Mouse (Mus musculus) E14TG2a.4 (cell line): ENCODE measurements at regions not wholly inside any gene's neighbourhood (a gene's known extent, or its start where the extent isn't known, plus 50 kb on each side); places are given as distances from the start of the nearest gene placed in this dataset.

Source experiments
- H3K27me3 ChIP-seq: 2 replicates; pipeline ENCODE4 v1.6.1; 2014; ENCODE audit warnings: low read length, control low read depth; ENCODE audit not compliant: insufficient read depth
- H3K36me3 ChIP-seq: 2 replicates; pipeline ENCODE4 v1.6.1; 2014; ENCODE audit warnings: low read length, control low read depth; ENCODE audit not compliant: insufficient read depth
- H3K4me1 ChIP-seq: replicated peaks from 2 replicates; pipeline ENCODE4 v1.6.1; 2014; ENCODE audit warnings: low read depth, low read length, control low read depth
- H3K4me3 ChIP-seq: replicated peaks from 2 replicates; pipeline ENCODE4 v1.5.1; 2014; ENCODE audit warnings: mild to moderate bottlenecking, low read length
- H3K9me3 ChIP-seq: 2 replicates; pipeline ENCODE4 v1.6.1; 2014; ENCODE audit warnings: low read length, control low read depth
- CTCF ChIP-seq: conservative IDR thresholded peaks from 2 replicates; pipeline ENCODE4 v1.5.1; 2014; ENCODE audit warnings: low read length
- NANOG ChIP-seq: IDR thresholded peaks from 2 replicates; pipeline ENCODE4 v1.6.1; 2014; ENCODE audit warnings: borderline replicate concordance, low read length, mixed read lengths
- POU5F1 ChIP-seq: IDR thresholded peaks from 2 replicates; pipeline ENCODE4 v1.6.1; 2014; ENCODE audit warnings: low read length, borderline replicate concordance

DNA sequence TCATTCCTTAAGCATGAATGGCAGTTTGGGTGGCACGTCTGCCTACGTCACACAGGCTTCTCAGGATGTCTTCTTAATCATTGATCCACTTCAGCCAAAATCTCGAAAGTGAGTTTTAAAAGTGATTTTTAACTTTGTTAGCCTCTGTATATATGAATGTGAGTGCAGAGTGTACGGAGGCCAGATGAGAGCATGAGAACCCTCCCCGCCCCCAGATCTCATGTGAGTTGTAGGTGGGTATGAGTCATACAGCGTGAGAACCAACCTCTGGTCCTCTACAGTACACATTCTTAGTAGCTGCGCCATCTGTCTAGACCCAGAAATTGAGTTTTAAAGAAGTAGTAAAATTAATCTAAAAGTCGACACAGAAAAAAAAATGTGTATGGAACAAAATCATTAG is 322.1 kb downstream of the Qdpr start:
- H3K27me3 ChIP-seq, result no peaks in the 10 kb centered on the region
- no peak overlapping the region for H3K4me3 ChIP-seq
- H3K4me1 ChIP-seq, result no peaks in the 10 kb centered on the region
- no peaks in the 10 kb centered on the region for H3K9me3 ChIP-seq
- TF ChIP-seq POU5F1 (no peak), NANOG (no peak), CTCF (no peak)
- H3K36me3 ChIP-seq, result no peaks in the 10 kb centered on the region

DNA sequence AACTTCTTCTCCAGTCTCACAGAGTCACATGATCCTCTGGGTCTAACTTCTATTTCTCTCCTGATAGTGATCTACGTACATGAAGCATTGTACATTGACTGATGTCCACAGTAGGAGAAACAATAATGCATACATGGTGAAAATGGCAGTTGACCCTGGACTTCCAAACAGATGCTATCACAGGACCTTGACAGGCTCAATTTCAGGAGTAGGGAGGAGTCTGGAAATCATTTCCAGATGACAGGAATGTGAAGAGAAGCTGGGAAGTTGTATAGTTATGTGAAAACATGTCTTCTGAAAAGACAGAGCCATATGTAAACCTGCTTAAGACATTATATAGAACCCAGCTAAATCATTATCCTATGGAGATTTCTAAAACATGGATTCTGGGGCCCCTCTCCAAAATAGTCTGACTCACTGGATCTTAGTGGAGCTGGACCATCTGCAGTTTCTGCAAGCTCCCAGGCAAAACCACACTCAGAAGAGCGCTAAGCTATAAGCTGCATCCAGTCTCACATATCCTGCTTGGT is 322.3 kb upstream of the Ldb2 start:
- no peaks in the 10 kb centered on the region for H3K9me3 ChIP-seq
- no peak overlapping the region for H3K4me3 ChIP-seq
- no peaks in the 10 kb centered on the region for H3K27me3 ChIP-seq
- H3K4me1 ChIP-seq, result no peaks in the 10 kb centered on the region
- no peaks in the 10 kb centered on the region for H3K36me3 ChIP-seq
- TF ChIP-seq POU5F1, result no peak
- no peak for TF ChIP-seq NANOG
- no peak for TF ChIP-seq CTCF

DNA sequence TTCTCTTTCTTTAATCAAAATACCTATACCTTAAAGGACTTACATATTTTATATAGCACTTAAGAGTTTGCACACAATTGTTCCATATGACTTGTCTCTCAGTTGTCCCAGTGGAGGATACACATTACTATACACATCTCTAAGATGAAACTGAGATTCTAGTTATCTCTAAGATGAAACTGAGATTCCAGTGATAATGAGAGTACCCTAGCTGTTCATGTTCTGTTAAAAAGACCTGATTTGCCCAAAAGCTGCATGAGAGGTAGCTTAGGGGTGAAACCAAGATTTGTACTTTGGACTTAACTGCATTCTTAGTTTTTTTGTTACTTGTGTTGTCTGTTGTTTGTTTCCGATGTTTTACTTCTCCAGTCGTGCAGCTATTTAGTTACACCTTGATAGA is 320.3 kb upstream of the Ldb2 start:
- Histone ChIP-seq H3K4me1 (no peaks in the 10 kb centered on the region), H3K4me3 (no peak overlapping the region), H3K27me3 (no peaks in the 10 kb centered on the region), H3K9me3 (no peaks in the 10 kb centered on the region), H3K36me3 (no peaks in the 10 kb centered on the region)
- no peak for TF ChIP-seq POU5F1
- no peak for TF ChIP-seq CTCF
- TF ChIP-seq NANOG, result no peak

- H3K27me3 ChIP-seq, result no peaks in the 10 kb centered on the region
- H3K4me3 ChIP-seq, result no peak overlapping the region
- no peaks in the 10 kb centered on the region for H3K9me3 ChIP-seq
- TF ChIP-seq NANOG (no peak), CTCF (no peak), POU5F1 (no peak)
- H3K36me3 ChIP-seq, result no peaks in the 10 kb centered on the region
- H3K4me1 ChIP-seq, result no peaks in the 10 kb centered on the region
These were observed 311.8 kb upstream of the Ldb2 start for GRCm38 (mm10) chr5:45111246-45111645.

DNA sequence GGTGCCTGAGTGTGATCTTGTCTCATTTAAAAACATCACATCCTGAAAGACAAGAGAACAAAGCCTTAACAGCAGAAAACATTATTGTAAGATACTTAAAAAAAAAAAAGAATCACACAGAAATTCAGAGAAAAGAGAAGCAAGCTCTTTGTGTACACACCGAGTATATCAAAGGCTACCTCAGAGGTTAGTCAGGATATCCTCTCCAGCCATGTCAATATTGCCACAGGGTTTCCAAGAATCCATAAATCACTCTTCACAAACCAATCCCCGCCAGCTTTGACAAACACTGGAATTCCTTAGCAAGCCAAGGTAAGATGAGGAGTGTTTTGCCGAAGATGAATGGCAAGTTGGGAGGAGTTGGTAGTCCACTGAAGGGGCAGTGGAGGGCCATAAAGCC is 311.3 kb upstream of the Ldb2 start:
- no peak overlapping the region for H3K4me3 ChIP-seq
- H3K4me1 ChIP-seq, result no peaks in the 10 kb centered on the region
- TF ChIP-seq NANOG (no peak), CTCF (no peak), POU5F1 (no peak)
- H3K9me3 ChIP-seq, result no peaks in the 10 kb centered on the region
- no peaks in the 10 kb centered on the region for H3K36me3 ChIP-seq
- no peaks in the 10 kb centered on the region for H3K27me3 ChIP-seq

- no peaks in the 10 kb centered on the region for H3K9me3 ChIP-seq
- no peaks in the 10 kb centered on the region for H3K36me3 ChIP-seq
- no peaks in the 10 kb centered on the region for H3K4me1 ChIP-seq
- H3K27me3 ChIP-seq, result no peaks in the 10 kb centered on the region
- TF ChIP-seq POU5F1 (no peak), NANOG (no peak), CTCF (no peak)
- no peak overlapping the region for H3K4me3 ChIP-seq
These were observed 305.8 kb upstream of the Ldb2 start for GRCm38 (mm10) chr5:45105236-45105816.

DNA sequence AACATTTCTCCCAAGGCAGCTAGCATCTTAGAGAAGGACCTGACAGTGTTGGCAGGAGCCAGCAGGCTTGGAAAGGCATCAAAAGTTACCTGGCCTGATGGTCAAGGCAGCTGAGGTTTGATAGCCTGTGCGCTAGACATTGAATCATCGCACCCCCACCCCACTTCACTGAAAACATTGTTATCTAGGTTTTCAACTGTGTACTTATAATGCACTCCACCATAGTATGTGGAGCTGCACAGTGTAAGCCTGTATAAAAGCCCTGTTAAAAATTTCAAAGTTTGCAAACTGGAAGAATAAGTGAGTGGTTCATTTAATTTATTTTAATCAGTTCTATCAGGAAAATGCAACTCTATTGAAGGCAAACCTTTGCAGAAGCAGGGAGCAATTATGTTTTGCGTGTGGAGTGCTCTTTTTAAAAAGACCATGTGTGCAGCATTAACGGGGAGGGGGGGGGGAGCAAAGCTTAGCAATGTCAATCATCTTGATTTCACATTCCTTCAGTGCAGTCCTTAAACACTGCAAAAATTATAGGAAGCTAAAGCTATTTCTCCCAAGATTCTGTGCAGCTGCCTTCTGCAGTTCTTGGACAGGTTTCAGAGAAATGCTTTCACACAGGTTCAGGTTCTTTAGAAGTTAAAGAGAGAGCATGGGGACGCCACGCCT is 304.4 kb upstream of the Ldb2 start:
- Histone ChIP-seq H3K4me3 (no peak overlapping the region), H3K4me1 (no peaks in the 10 kb centered on the region), H3K27me3 (no peaks in the 10 kb centered on the region), H3K9me3 (no peaks in the 10 kb centered on the region), H3K36me3 (no peaks in the 10 kb centered on the region)
- TF ChIP-seq CTCF, result no peak
- no peak for TF ChIP-seq NANOG
- TF ChIP-seq POU5F1, result no peak

DNA sequence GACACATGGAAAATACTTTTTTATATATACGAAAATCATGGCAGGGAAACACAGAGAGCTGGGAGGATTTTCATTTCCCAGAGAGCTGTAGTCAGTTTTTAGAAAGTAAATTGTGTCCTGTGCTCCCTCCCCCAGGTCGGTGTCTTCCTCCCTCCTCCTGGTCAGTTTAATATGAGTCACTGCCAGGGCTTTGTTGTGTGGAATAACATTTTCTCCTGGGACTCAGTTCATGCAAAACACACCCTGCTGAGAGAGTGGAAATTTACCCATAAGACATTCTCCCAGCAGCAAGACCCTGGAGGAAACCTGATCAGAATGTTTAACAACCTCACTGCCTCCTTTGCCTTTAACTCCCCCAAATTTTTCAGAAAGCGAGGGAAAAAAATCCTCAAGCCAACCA is 303.2 kb upstream of the Ldb2 start:
- no peaks in the 10 kb centered on the region for H3K36me3 ChIP-seq
- H3K4me3 ChIP-seq, result no peak overlapping the region
- no peaks in the 10 kb centered on the region for H3K27me3 ChIP-seq
- no peaks in the 10 kb centered on the region for H3K9me3 ChIP-seq
- no peaks in the 10 kb centered on the region for H3K4me1 ChIP-seq
- TF ChIP-seq POU5F1 (no peak), CTCF (no peak), NANOG (no peak)

DNA sequence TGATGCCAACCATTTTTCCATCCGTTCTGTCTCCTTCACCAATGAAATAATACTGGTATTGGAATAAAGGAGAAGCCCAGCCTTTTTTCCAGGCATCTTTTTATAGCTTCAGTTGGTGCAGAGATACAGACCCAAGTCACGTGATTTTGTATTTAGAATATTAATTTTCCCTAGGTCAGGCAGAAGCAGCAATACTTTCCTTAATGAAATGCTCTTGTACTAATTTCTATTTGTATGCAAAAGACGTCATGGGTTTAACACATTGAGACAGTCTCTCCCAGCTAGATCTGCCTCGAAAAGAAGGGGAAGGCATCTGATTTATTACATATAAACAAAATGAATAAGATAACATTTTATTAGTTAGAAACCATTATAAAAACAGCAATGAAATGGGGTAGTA is 302.3 kb upstream of the Ldb2 start:
- TF ChIP-seq NANOG, result no peak
- TF ChIP-seq CTCF, result no peak
- no peak for TF ChIP-seq POU5F1
- Histone ChIP-seq H3K36me3 (no peaks in the 10 kb centered on the region), H3K4me1 (no peaks in the 10 kb centered on the region), H3K9me3 (no peaks in the 10 kb centered on the region), H3K4me3 (no peak overlapping the region), H3K27me3 (no peaks in the 10 kb centered on the region)
